Mouse (Mus musculus): ENCODE data around the gene Pdzd2. TPM values are rescaled to one million over a fixed set of nuclear protein-coding genes. Genes with fewer than 3 reads are reported as not detected.

Pdzd2 gene
- polyA plus RNA-seq, 1 experiment, result 125 TPM

GRCm38 (mm10) chr15:12713216-12713615 is 26.5 kb downstream of the Pdzd2 start:
- WGBS, result 73% methylated on average over 2 of the region's 2 CpGs

DNA sequence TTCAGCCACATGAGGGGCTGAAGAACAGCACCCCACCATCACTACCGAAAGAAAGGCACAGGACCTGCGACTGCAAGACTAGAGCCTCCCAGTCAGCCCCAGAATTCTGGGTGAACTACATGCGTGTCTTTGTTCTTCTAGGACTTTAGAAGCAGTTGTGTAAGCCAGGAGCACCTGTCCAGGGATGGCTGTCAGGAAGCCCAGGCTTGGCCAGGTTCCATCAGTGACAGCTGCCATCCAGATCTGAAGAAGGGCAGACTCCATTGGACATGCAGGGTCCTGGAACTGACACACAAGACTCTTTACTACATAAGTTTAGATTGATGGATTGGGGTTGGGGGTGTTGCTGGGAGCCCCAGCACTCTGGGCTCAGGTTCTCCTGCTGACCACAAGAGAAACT is 29.7 kb downstream of the Pdzd2 start:
- Histone ChIP-seq H3K4me1 (ENCODE audit: control insufficient read depth, insufficient read depth, low read length) (no peaks in the 10 kb centered on the region), H3K4me3 (replicated peaks; ENCODE audit: extremely low read depth, low read depth, low read length) (no peak overlapping the region)
- TF ChIP-seq POLR2A (IDR thresholded peaks at IDR 0.05; ENCODE audit: borderline replicate concordance, extremely low read depth, low read depth, low read length) (no peak), CTCF (IDR thresholded peaks at IDR 0.05; ENCODE audit: insufficient read depth, low read length) (no peak)
- no peak for DNase-seq
- 89% methylated on average over 3 of the region's 3 CpGs for WGBS

More at GRCm38 (mm10) chr15:12713216-12713615, 26.5 kb downstream of the Pdzd2 start:
- DNase-seq, result no peak
- Histone ChIP-seq H3K4me1 (ENCODE audit: control insufficient read depth, insufficient read depth, low read length) (0 out of 2 replicates have a peak, but pooled peaks cover 2% of the 10 kb centered on the region), H3K4me3 (replicated peaks; ENCODE audit: extremely low read depth, low read depth, low read length) (no peak overlapping the region)
- TF ChIP-seq POLR2A (IDR thresholded peaks at IDR 0.05; ENCODE audit: borderline replicate concordance, extremely low read depth, low read depth, low read length) (no peak), CTCF (IDR thresholded peaks at IDR 0.05; ENCODE audit: insufficient read depth, low read length) (no peak)

DNA sequence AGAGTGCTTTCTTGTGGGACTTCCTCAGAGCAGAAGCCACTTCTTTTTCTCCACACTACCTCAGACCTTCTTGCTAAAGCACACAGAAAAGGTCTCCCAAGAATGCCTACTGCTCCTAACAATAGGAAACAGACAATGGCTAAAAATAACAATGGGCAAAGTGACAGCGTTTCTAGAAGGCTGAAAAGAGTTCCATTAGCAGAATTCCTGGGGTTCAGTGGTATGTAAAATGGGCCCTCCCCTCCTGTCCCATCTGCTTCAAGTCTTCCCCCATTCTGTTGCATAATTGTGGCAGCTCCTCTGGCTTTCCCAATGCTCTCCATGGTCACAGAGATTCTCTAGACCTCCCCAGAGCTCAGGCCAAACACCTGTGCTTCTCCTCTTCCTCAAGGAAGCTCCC is 31.4 kb downstream of the Pdzd2 start:
- TF ChIP-seq CTCF (IDR thresholded peaks at IDR 0.05; ENCODE audit: insufficient read depth, low read length) (no peak), POLR2A (IDR thresholded peaks at IDR 0.05; ENCODE audit: borderline replicate concordance, extremely low read depth, low read depth, low read length) (no peak)
- no peak for DNase-seq
- Histone ChIP-seq H3K4me3 (replicated peaks; ENCODE audit: extremely low read depth, low read depth, low read length) (no peak overlapping the region), H3K4me1 (ENCODE audit: control insufficient read depth, insufficient read depth, low read length) (no peaks in the 10 kb centered on the region)
- WGBS, result 18% methylated on average over 1 of the region's 1 CpGs

GRCm38 (mm10) chr15:12706902-12707301 is 32.8 kb downstream of the Pdzd2 start:
- no peaks in the 10 kb centered on the region for H3K4me1 ChIP-seq (ENCODE audit: control insufficient read depth, insufficient read depth, low read length)
- 60% methylated on average over 3 of the region's 3 CpGs for WGBS
- DNase-seq, result no peak
- H3K4me3 ChIP-seq (replicated peaks; ENCODE audit: extremely low read depth, low read depth, low read length), result no peak overlapping the region
- no peak for TF ChIP-seq CTCF (IDR thresholded peaks at IDR 0.05; ENCODE audit: insufficient read depth, low read length)

- TF ChIP-seq POLR2A (IDR thresholded peaks at IDR 0.05; ENCODE audit: borderline replicate concordance, extremely low read depth, low read depth, low read length) (no peak), CTCF (IDR thresholded peaks at IDR 0.05; ENCODE audit: insufficient read depth, low read length) (no peak)
- 57% methylated on average over 9 of the region's 9 CpGs for WGBS
- no peak overlapping the region for H3K4me3 ChIP-seq (replicated peaks; ENCODE audit: extremely low read depth, low read depth, low read length)
- no peak for DNase-seq
- H3K4me1 ChIP-seq (ENCODE audit: control insufficient read depth, insufficient read depth, low read length), result no peaks in the 10 kb centered on the region
Observed at GRCm38 (mm10) chr15:12700367-12700766, 39.4 kb downstream of the Pdzd2 start.

- Histone ChIP-seq H3K4me3 (replicated peaks; ENCODE audit: extremely low read depth, low read depth, low read length) (no peak overlapping the region), H3K4me1 (ENCODE audit: control insufficient read depth, insufficient read depth, low read length) (no peaks in the 10 kb centered on the region)
- no peak for DNase-seq
- 52% methylated on average over 7 of the region's 7 CpGs for WGBS
- TF ChIP-seq CTCF (IDR thresholded peaks at IDR 0.05; ENCODE audit: insufficient read depth, low read length), result no peak
- no peak for TF ChIP-seq POLR2A (IDR thresholded peaks at IDR 0.05; ENCODE audit: borderline replicate concordance, extremely low read depth, low read depth, low read length)
Observed at GRCm38 (mm10) chr15:12697741-12698140, 42.0 kb downstream of the Pdzd2 start.

- DNase-seq, result no peak
- H3K4me1 ChIP-seq (ENCODE audit: control insufficient read depth, insufficient read depth, low read length), result no peaks in the 10 kb centered on the region
- TF ChIP-seq POLR2A (IDR thresholded peaks at IDR 0.05; ENCODE audit: borderline replicate concordance, extremely low read depth, low read depth, low read length) (no peak), CTCF (IDR thresholded peaks at IDR 0.05; ENCODE audit: insufficient read depth, low read length) (no peak)
- 62% methylated on average over 8 of the region's 8 CpGs for WGBS
- no peak overlapping the region for H3K4me3 ChIP-seq (replicated peaks; ENCODE audit: extremely low read depth, low read depth, low read length)
Observed at GRCm38 (mm10) chr15:12696889-12697288, 42.8 kb downstream of the Pdzd2 start.

GRCm38 (mm10) chr15:12689716-12690381 is 49.9 kb downstream of the Pdzd2 start:
- WGBS, result 74% methylated on average over 7 of the region's 7 CpGs
- Histone ChIP-seq H3K4me1 (ENCODE audit: control insufficient read depth, insufficient read depth, low read length) (no peaks in the 10 kb centered on the region), H3K4me3 (replicated peaks; ENCODE audit: extremely low read depth, low read depth, low read length) (no peak overlapping the region)
- DNase-seq, result no peak
- TF ChIP-seq CTCF (IDR thresholded peaks at IDR 0.05; ENCODE audit: insufficient read depth, low read length) (peak; percentile 30; the same call in 1 of the 2 replicates), POLR2A (IDR thresholded peaks at IDR 0.05; ENCODE audit: borderline replicate concordance, extremely low read depth, low read depth, low read length) (no peak)

DNA sequence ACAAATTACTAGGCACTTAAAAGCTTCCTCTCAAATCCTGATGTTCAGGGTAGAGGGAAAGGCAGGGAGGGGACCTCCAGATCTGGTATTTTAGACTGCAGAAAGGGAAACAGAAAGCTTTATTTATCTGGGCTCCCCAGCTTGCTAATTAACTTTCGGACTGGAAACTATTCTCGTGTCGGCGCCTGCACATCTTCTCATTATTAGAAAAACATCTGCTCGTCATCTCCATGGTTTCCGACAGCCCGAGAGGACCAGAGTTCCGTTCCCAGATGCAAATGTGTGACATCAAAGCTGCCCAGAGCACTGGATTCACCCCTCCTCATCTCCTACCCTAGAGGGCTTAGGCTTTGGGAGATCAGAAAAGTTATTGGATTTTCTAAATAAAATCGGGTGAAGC is 57.2 kb downstream of the Pdzd2 start:
- no peak for TF ChIP-seq POLR2A (IDR thresholded peaks at IDR 0.05; ENCODE audit: borderline replicate concordance, extremely low read depth, low read depth, low read length)

DNA sequence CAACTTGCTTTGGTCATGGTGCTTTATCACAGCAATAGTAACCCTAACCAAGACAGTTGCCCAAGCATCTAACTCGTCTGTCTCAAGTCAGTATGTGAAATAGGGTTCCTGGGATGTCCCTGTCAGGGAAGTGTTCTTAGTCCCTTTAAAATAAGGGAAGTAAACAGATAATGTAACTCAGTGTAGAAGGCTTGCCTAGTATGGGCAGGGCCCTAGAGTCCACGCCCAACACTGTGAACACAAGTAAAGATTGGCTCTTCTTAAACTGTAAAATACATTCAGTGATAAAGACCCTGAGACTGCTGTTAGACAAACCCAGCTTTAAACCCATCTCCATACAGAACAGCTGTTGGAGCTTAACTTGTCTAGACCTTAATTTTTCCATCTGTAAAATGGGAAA is 57.8 kb downstream of the Pdzd2 start:
- WGBS, result 84% methylated on average over 2 of the region's 2 CpGs
- no peak for DNase-seq
- no peaks in the 10 kb centered on the region for H3K4me1 ChIP-seq (ENCODE audit: control insufficient read depth, insufficient read depth, low read length)

More for the DNA sequence above, 57.2 kb downstream of the Pdzd2 start:
- 51% methylated on average over 9 of the region's 9 CpGs for WGBS
- H3K4me3 ChIP-seq (replicated peaks; ENCODE audit: extremely low read depth, low read depth, low read length), result no peak overlapping the region
- no peaks in the 10 kb centered on the region for H3K4me1 ChIP-seq (ENCODE audit: control insufficient read depth, insufficient read depth, low read length)
- no peak for DNase-seq

More for the DNA sequence above, 57.8 kb downstream of the Pdzd2 start:
- H3K4me3 ChIP-seq (replicated peaks; ENCODE audit: extremely low read depth, low read depth, low read length), result no peak overlapping the region
- TF ChIP-seq POLR2A (IDR thresholded peaks at IDR 0.05; ENCODE audit: borderline replicate concordance, extremely low read depth, low read depth, low read length), result no peak
- TF ChIP-seq CTCF (IDR thresholded peaks at IDR 0.05; ENCODE audit: insufficient read depth, low read length), result no peak

Measured in lung, adult 2 months (tissue).